Mouse (Mus musculus): ENCODE measurements around the gene Gm20388.

Gm20388 gene

GRCm38 (mm10) chr8:121084210-121084951, 1173.7 kb downstream of the Gm20388 start, which contains the start of gene Foxf1:
Foxf1 (plus strand) TSS chr8:121084386.
- in situ Hi-C loops (cut with MboI): loop anchor here (25.0 kb wide), 1 partner anchor 447 kb away; the partner anchor contains the start of gene 1190005I06Rik

GRCm38 (mm10) chr8:121085011-121085410, 1174.4 kb downstream of the Gm20388 start:
- in situ Hi-C loops (cut with MboI): loop anchor here (25.0 kb wide), 1 partner anchor 448 kb away; the partner anchor contains the start of gene 1190005I06Rik

GRCm38 (mm10) chr8:121085561-121085960, 1174.9 kb downstream of the Gm20388 start:
- in situ Hi-C loops (cut with MboI): loop anchor here (25.0 kb wide), 1 partner anchor 448 kb away; the partner anchor contains the start of gene 1190005I06Rik

- in situ Hi-C loops (cut with MboI): loop anchor here (25.0 kb wide), 1 partner anchor 449 kb away; the partner anchor contains the start of gene 1190005I06Rik
Measured at GRCm38 (mm10) chr8:121086004-121086900, 1175.6 kb downstream of the Gm20388 start.

- in situ Hi-C loops (cut with MboI): loop anchor here (25.0 kb wide), 1 partner anchor 451 kb away; the partner anchor contains the start of gene 1190005I06Rik
Measured at GRCm38 (mm10) chr8:121088281-121088680, 1177.6 kb downstream of the Gm20388 start.

GRCm38 (mm10) chr8:121088871-121089630, 1178.4 kb downstream of the Gm20388 start:
- in situ Hi-C loops (cut with MboI): loop anchor here (25.0 kb wide), 1 partner anchor 452 kb away; the partner anchor contains the start of gene 1190005I06Rik

GRCm38 (mm10) chr8:121089631-121090380, 1179.2 kb downstream of the Gm20388 start:
- in situ Hi-C loops (cut with MboI): loop anchor here (25.0 kb wide), 1 partner anchor 453 kb away; the partner anchor contains the start of gene 1190005I06Rik

GRCm38 (mm10) chr8:121090716-121091115, 1180.1 kb downstream of the Gm20388 start:
- in situ Hi-C loops (cut with MboI): loop anchor here (25.0 kb wide), 1 partner anchor 453 kb away; the partner anchor contains the start of gene 1190005I06Rik

- in situ Hi-C loops (cut with MboI): loop anchor here (25.0 kb wide), 1 partner anchor 455 kb away; the partner anchor contains the start of gene 1190005I06Rik
Measured at GRCm38 (mm10) chr8:121092141-121092540, 1181.5 kb downstream of the Gm20388 start.

GRCm38 (mm10) chr8:121092627-121093026, 1182.0 kb downstream of the Gm20388 start:
- in situ Hi-C loops (cut with MboI): loop anchor here (25.0 kb wide), 1 partner anchor 455 kb away; the partner anchor contains the start of gene 1190005I06Rik

GRCm38 (mm10) chr8:121093496-121093895, 1182.9 kb downstream of the Gm20388 start:
- in situ Hi-C loops (cut with MboI): loop anchor here (25.0 kb wide), 1 partner anchor 456 kb away; the partner anchor contains the start of gene 1190005I06Rik

GRCm38 (mm10) chr8:121104049-121104818, 1193.6 kb downstream of the Gm20388 start:
- in situ Hi-C loops (cut with MboI): loop anchor here (25.0 kb wide), 1 partner anchor 408 kb away; no protein-coding TSS in a partner anchor

GRCm38 (mm10) chr8:121107668-121108656, 1197.3 kb downstream of the Gm20388 start, which contains the start of gene Mthfsd:
Mthfsd (minus strand) TSS chr8:121108392.
- in situ Hi-C loops (cut with MboI): loop anchor here (25.0 kb wide), 1 partner anchor 404 kb away; no protein-coding TSS in a partner anchor

GRCm38 (mm10) chr8:121108657-121109056, 1198.0 kb downstream of the Gm20388 start:
- in situ Hi-C loops (cut with MboI): loop anchor here (25.0 kb wide), 1 partner anchor 404 kb away; no protein-coding TSS in a partner anchor

- in situ Hi-C loops (cut with MboI): loop anchor here (25.0 kb wide), 1 partner anchor 401 kb away; no protein-coding TSS in a partner anchor
Measured at GRCm38 (mm10) chr8:121111145-121111907, 1200.7 kb downstream of the Gm20388 start.

- in situ Hi-C loops (cut with MboI): loop anchor here (25.0 kb wide), 1 partner anchor 399 kb away; no protein-coding TSS in a partner anchor
Measured at GRCm38 (mm10) chr8:121113261-121113660, 1202.6 kb downstream of the Gm20388 start.

GRCm38 (mm10) chr8:121115136-121115535, 1204.5 kb downstream of the Gm20388 start:
- in situ Hi-C loops (cut with MboI): loop anchor here (25.0 kb wide), 1 partner anchor 397 kb away; no protein-coding TSS in a partner anchor
